Comparison of ENCODE assay signal across 9 mouse cellular contexts in genomic region chr13:23498653-23499052, GRCm38 (mm10). TPM values are rescaled to one million over a fixed set of nuclear protein-coding genes. Genes with fewer than 3 reads are reported as not detected.
DNase-seq lines count a peak whose midpoint lies in the region; ATAC-seq lines count a peak whose summit lies in the region.
"Had no signal": no experiment of that assay in that cellular context is flagged by ENCODE, and none has a peak within 500 bp of the region (broad histone marks: within the 10 kb centered on the region; RNA-seq: fewer than 3 reads in every experiment).

No protein-coding gene starts in this region.

- peak overlapping the region; percentile 25; the same call in 1 of the 2 replicates for H3K9ac ChIP-seq in heart, embryonic 12.5 days

- intact Hi-C loops in heart, postnatal 36 days (cut with DNase I): no loop called here

- H3K27ac ChIP-seq in heart, embryonic 12.5 days (ENCODE audit: poor library complexity, severe bottlenecking): peak overlapping the region; percentile 36
- H3K27ac ChIP-seq in hindbrain, embryonic 10.5 days: no peak overlapping the region
- H3K27ac ChIP-seq in midbrain, embryonic 10.5 days (replicated peaks): no peak overlapping the region

- peak overlapping the region; percentile 45 for H3K4me3 ChIP-seq in heart, embryonic 12.5 days
- peak overlapping the region; percentile 48 for H3K4me3 ChIP-seq in hindbrain, embryonic 10.5 days
- peak overlapping the region; percentile 53 for H3K4me3 ChIP-seq in midbrain, embryonic 10.5 days

- WGBS in heart, embryonic 12.5 days: 8% methylated on average over 10 of the region's 10 CpGs
- WGBS in hindbrain, embryonic 10.5 days: 4% methylated on average over 10 of the region's 10 CpGs
- 6% methylated on average over 10 of the region's 10 CpGs for WGBS in midbrain, embryonic 10.5 days

- H3K36me3 ChIP-seq in heart, embryonic 12.5 days: no peaks in the 10 kb centered on the region
- H3K36me3 ChIP-seq in hindbrain, embryonic 10.5 days: no peaks in the 10 kb centered on the region
- H3K36me3 ChIP-seq in midbrain, embryonic 10.5 days: no peaks in the 10 kb centered on the region

- ATAC-seq in heart, embryonic 12.5 days (ENCODE audit: insufficient number of reproducible peaks, low FRiP score): no peak

- DNase-seq in heart, postnatal 36 days: no peak
- peak; percentile 32 for DNase-seq in Muller cell, postnatal 12 days (ENCODE audit: inconsistent ontology term)
- peak; percentile 35 for DNase-seq in hindbrain, embryonic 10.5 days (ENCODE audit: low spot score)
- no peak for DNase-seq in midbrain, embryonic 10.5 days (ENCODE audit: low spot score)
- DNase-seq in retina, embryonic 14.5 days (ENCODE audit: low spot score): no peak
- no peak for DNase-seq in kidney, postnatal 14 days
- DNase-seq in frontal cortex, adult 2 months (ENCODE audit: extremely low spot score in 1 of 2, low spot score in 1 of 2): no peak
- DNase-seq: left cerebral cortex, postnatal 4 days had no signal

- H3K4me2 ChIP-seq in heart, embryonic 12.5 days: peak overlapping the region; percentile 68

- H3K9me3 ChIP-seq in heart, embryonic 12.5 days (replicated peaks): no peaks in the 10 kb centered on the region
- no peaks in the 10 kb centered on the region for H3K9me3 ChIP-seq in hindbrain, embryonic 10.5 days
- no peaks in the 10 kb centered on the region for H3K9me3 ChIP-seq in midbrain, embryonic 10.5 days (replicated peaks)

- peaks cover 8% of the 10 kb centered on the region; the same call in 1 of the 2 replicates for H3K4me1 ChIP-seq in heart, embryonic 12.5 days (replicated peaks)
- peaks cover 36% of the 10 kb centered on the region for H3K4me1 ChIP-seq in hindbrain, embryonic 10.5 days (replicated peaks)
- peaks cover 38% of the 10 kb centered on the region for H3K4me1 ChIP-seq in midbrain, embryonic 10.5 days

- no peaks in the 10 kb centered on the region for H3K27me3 ChIP-seq in heart, embryonic 12.5 days (replicated peaks)
- H3K27me3 ChIP-seq in hindbrain, embryonic 10.5 days (ENCODE audit: insufficient read depth, poor library complexity, severe bottlenecking): no peaks in the 10 kb centered on the region
- H3K27me3 ChIP-seq in midbrain, embryonic 10.5 days (ENCODE audit: low read depth, poor library complexity, severe bottlenecking): 0 out of 2 replicates have a peak, but pooled peaks cover 2% of the 10 kb centered on the region

RNA-seq across cellular contexts. Expression of gene Btn2a2, which starts 10.0 kb away (rescaled TPM):
- 0.45 and 0.58 TPM in 2 replicates for polyA plus RNA-seq in heart, embryonic 12.5 days (2016; fragmentation: Nextera tagmentation; extraction: Ambion mirVana)
- not detected for total RNA-seq in heart, postnatal 36 days (2021)
- polyA plus RNA-seq in hindbrain, embryonic 10.5 days (2016; fragmentation: Nextera tagmentation; extraction: Ambion mirVana): 0.29 and 0.35 TPM in 2 replicates
- 0.26 and 0.38 TPM in 2 replicates for polyA plus RNA-seq in midbrain, embryonic 10.5 days (2016; fragmentation: Nextera tagmentation; extraction: Ambion mirVana)
- 0.38 and 0.46 TPM in 2 replicates for polyA plus RNA-seq in frontal cortex, adult 2 months (2012; rRNA removed)
- total RNA-seq: left cerebral cortex, postnatal 4 days had no signal

RNA-seq across cellular contexts. Expression of gene Hist1h4h, which starts 32.2 kb away (rescaled TPM):
- 4.4 and 5.2 TPM in 2 replicates for polyA plus RNA-seq in heart, embryonic 12.5 days (2016; fragmentation: Nextera tagmentation; extraction: Ambion mirVana)
- total RNA-seq in heart, postnatal 36 days (2021): 100 to 1,000 TPM; 268 to 283 TPM
- 5.8 and 7.4 TPM in 2 replicates for polyA plus RNA-seq in hindbrain, embryonic 10.5 days (2016; fragmentation: Nextera tagmentation; extraction: Ambion mirVana)
- 2.0 and 4.1 TPM in 2 replicates for polyA plus RNA-seq in midbrain, embryonic 10.5 days (2016; fragmentation: Nextera tagmentation; extraction: Ambion mirVana)
- 26.6 and 33.5 TPM in 2 replicates for polyA plus RNA-seq in frontal cortex, adult 2 months (2012; rRNA removed)

RNA-seq across cellular contexts. Expression of gene Btn1a1, which starts 33.0 kb away (rescaled TPM):
- 2.6 and 2.9 TPM in 2 replicates for polyA plus RNA-seq in heart, embryonic 12.5 days (2016; fragmentation: Nextera tagmentation; extraction: Ambion mirVana)
- not detected for total RNA-seq in heart, postnatal 36 days (2021)
- 0.04 TPM in 1 of 2 replicates, not detected in the other for polyA plus RNA-seq in hindbrain, embryonic 10.5 days (2016; fragmentation: Nextera tagmentation; extraction: Ambion mirVana)
- 0.04 and 0.06 TPM in 2 replicates for polyA plus RNA-seq in midbrain, embryonic 10.5 days (2016; fragmentation: Nextera tagmentation; extraction: Ambion mirVana)
- polyA plus RNA-seq in frontal cortex, adult 2 months (2012; rRNA removed): 0.06 and 0.13 TPM in 2 replicates
- total RNA-seq: left cerebral cortex, postnatal 4 days had no signal

RNA-seq across cellular contexts. Expression of gene Hist1h2af, which starts 35.1 kb away (rescaled TPM):
- polyA plus RNA-seq in heart, embryonic 12.5 days (2016; fragmentation: Nextera tagmentation; extraction: Ambion mirVana): 2.7 and 7.0 TPM in 2 replicates
- total RNA-seq in heart, postnatal 36 days (2021): 10 to 100 TPM; 14.1 to 19.0 TPM
- polyA plus RNA-seq in hindbrain, embryonic 10.5 days (2016; fragmentation: Nextera tagmentation; extraction: Ambion mirVana): 7.8 and 9.2 TPM in 2 replicates
- polyA plus RNA-seq in midbrain, embryonic 10.5 days (2016; fragmentation: Nextera tagmentation; extraction: Ambion mirVana): 4.7 and 9.5 TPM in 2 replicates
- polyA plus RNA-seq in frontal cortex, adult 2 months (2012; rRNA removed): 3.9 and 9.2 TPM in 2 replicates

RNA-seq across cellular contexts. Expression of gene Hist1h3g, which starts 36.6 kb away (rescaled TPM):
- 3.9 and 4.0 TPM in 2 replicates for polyA plus RNA-seq in heart, embryonic 12.5 days (2016; fragmentation: Nextera tagmentation; extraction: Ambion mirVana)
- 1 to 10 TPM; 2.5 to 4.1 TPM for total RNA-seq in heart, postnatal 36 days (2021)
- 3.3 and 6.0 TPM in 2 replicates for polyA plus RNA-seq in hindbrain, embryonic 10.5 days (2016; fragmentation: Nextera tagmentation; extraction: Ambion mirVana)
- polyA plus RNA-seq in midbrain, embryonic 10.5 days (2016; fragmentation: Nextera tagmentation; extraction: Ambion mirVana): 5.5 and 5.6 TPM in 2 replicates
- polyA plus RNA-seq in frontal cortex, adult 2 months (2012; rRNA removed): 0.46 and 0.82 TPM in 2 replicates

Comparison
In these comparisons a context has a peak if more than half of its experiments do, and no peak if none do; other contexts are left out.
1. DNase-seq: peak in Muller cell, postnatal 12 days (single experiment) and hindbrain, embryonic 10.5 days (single experiment); none in heart, postnatal 36 days (0 of 2), midbrain, embryonic 10.5 days (single experiment), retina, embryonic 14.5 days (single experiment), kidney, postnatal 14 days (single experiment) and frontal cortex, adult 2 months (0 of 2).
2. Peak in every context shown above with its lines, with median percentiles within 50 percentile points of each other: H3K4me3 ChIP-seq.